Mouse (Mus musculus): ENCODE measurements around the gene Pim3. TPM values are rescaled to one million over a fixed set of nuclear protein-coding genes. Genes with fewer than 3 reads are reported as not detected.
"Not testable (repeated sequence)": the region's sequence is repeated elsewhere in the genome, so short reads cannot be mapped to it uniquely, and the experiment has no call there.

Pim3 gene
- total RNA-seq (2021) = 10 to 100 TPM; 18.5 to 21.0 TPM
- long read RNA-seq, experiment 1, transcript Pim3-201 (6 exons, 2,427 nt) = major isoform, 40 of 47 reads
- long read RNA-seq, experiment 1, partial matches to known transcripts = 2 of 47 reads
- long read RNA-seq, experiment 1, other reads (novel, unspliced or antisense) = 5 of 47 reads
- long read RNA-seq, experiment 2, transcript Pim3-201 (6 exons, 2,427 nt) = major isoform, 53 of 66 reads
- long read RNA-seq, experiment 2, partial matches to known transcripts = 9 of 66 reads
- long read RNA-seq, experiment 2, other reads (novel, unspliced or antisense) = 4 of 66 reads

DNA sequence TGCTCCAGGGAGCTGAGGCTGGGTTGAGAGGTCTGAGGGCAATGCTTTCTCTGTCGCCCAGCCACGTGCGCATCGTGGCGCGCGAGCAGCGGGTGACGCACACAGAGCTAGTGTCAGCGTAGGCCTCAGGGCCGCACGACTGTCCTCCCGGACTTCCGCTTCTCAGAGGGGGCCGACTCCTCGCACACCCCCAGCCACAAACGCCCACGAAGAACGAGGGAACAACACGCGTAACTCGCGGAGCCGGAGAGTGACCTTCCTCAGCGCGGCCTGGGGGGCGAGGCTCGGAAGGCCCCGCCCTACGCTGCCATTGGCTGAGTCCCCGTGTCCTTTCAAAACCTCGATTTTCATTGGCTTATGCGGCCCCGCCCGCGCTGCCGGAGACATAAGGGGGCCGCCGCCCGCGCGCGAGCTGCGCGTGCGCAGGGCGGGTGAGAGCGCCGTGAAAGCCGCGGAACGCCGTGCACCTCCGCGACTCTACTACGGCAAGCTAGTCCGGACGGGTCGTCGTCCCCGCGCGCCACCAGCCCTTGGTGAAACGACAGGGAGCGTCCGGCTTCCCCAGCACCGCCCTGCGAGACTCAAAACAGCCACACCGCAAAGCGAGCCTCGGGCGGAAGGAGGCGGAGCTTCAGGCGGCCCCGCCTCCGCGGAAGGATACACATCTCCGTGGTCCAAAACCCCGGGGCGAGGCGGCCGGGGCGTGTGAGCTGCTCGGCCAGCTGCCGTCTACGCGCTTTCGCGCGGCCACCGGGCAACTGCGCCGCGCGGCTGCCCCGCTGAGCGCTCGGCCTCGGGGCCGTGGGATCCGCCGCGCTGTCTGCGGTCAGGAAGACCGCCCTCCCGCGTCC, at the start of gene Pim3:
Gene Pim3, plus strand, starts transcription at position 415 of the 851 bp plus-strand sequence.
- peak; percentile 89 to 95 for DNase-seq (ENCODE audit: low spot score in 2 of 2)

DNA sequence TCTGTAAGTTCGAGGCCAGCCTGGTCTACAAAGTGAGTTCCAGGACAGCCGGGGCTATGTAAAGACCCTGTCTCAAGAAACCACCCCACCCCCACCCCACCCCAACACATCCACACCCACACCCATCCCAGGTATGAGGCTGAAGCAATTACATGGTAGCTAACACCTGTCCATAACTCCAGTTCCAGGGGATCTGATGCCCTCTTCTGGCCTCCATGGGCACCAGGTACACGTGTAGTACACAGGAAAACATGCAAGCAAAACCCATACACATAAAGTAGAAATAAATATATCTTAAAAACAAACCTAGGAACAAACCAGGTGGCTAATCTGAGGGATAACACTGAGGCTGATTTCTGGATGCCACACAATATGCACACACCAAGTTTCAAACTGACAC, 48.7 kb upstream of the Pim3 start:
- no peak for DNase-seq (ENCODE audit: low spot score in 2 of 2)

DNA sequence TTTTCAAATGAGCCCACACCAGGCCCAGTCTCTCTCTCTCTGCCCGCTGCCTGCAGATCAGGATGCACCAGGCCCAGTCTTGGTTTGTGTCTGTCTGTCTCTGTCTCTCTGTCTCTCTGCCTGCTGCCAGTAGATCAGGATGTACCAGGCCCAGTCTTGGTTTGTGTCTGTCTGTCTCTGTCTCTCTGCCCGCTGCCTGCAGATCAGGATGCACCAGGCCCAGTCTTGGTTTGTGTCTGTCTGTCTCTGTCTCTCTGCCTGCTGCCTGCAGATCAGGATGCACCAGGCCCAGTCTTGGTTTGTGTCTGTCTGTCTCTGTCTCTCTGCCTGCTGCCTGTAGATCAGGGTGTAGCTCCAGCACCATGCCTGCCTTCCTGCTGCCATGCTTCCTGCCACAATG, 48.1 kb upstream of the Pim3 start:
- not testable (repeated sequence) for DNase-seq (ENCODE audit: low spot score in 2 of 2)

DNA sequence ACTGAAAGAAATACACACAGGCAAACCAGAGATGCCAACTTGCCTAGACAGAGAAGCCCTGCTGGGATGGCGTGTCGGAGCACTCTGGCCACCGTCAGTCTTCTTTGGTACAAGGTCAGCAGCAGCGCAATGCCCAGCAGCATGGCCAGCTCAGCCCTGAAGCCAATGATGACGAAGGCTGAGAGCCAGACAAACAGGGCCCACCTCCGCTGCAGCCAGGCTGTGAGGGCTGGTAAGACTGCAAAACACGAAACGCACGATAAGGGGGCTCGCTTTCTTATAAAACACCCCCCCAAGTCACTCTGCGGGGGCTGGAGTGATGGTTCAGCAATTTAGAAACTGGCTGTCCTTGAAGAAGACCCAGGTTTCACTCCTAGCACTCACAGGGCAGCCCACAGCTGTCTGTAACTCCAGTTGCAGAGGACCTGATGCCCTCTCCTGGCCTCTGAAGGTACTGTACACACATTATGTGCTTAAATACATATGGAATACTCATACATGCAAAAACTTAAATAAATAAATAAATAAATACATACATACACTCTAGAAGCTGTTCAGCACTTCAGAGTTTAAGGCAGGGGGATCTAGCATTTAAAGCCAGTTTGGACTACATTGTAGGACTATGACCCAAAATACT, 47.5 kb upstream of the Pim3 start:
- DNase-seq (ENCODE audit: low spot score in 2 of 2) = no peak

DNA sequence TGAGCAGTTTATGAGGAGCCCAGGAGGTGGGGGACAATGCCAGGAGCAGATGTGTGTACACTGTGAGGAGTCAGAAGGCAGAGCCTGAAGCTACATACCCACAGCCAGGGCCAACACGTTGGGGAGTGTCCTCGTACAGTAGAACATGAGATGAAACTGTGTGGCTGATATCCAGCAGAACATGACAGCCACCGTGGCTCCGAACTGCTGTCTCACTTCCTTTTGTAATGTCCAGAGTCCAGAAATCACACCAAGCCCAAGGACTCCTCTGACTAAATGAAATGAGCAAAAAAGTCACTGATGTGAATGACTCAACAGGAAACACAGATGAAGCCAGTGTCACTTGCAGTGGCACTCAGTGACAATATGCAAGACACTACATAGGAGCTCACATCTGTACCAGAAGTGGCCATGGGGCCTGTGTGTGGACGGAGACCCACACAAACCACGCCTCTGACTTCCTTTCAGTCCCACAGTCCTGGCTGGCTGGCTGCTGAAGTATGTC, 46.7 kb upstream of the Pim3 start:
- DNase-seq (ENCODE audit: low spot score in 2 of 2) = no peak

DNA sequence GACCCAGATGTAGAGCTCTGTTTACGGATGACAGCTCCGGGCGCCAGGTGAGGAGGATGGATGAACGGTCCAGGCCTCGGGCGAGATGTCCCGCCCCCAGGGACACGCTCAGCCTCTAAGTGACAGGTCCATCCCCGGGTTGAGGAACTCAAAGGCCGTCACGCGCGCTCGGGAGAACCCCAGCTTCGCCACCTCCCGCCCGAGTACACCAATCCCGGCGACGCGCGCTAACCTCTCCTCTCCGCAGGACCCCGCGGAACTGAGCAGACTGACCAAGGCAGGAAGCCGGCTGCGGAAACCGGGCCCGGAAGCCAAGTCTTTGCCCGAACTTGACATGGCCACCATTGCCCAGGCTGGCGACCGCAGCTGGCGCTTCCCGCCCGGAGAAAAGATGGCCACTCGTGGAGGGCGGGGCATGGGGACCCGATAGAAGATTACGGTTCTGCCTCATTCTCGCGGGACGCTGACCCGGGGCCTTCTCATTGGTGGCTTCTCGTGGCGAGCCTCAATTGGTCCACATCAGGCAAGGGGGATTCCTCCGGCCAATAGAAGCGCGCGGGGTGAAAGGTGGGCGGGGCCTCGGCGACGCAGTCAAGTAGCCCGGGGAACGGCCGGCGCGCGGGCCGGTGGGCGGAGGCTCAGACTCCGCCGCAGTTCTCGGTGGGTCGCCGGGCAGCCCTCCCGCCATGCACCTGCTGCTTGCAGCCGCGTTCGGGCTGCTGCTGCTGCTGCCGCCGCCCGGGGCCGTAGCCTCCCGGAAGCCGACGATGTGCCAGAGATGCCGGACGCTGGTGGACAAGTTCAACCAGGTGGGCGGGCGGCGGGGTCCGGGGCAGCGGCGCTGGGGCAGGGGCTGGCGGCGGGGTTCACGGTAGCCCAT, 42.7 kb upstream of the Pim3 start, which contains the start of the genes Alg12 and Creld2:
Gene Alg12, minus strand, starts transcription at position 293 of the 880 bp plus-strand sequence.
Gene Creld2, plus strand, starts transcription at position 621 of the 880 bp plus-strand sequence.
- peak; percentile 96 to 99 for DNase-seq (ENCODE audit: low spot score in 2 of 2)

DNA sequence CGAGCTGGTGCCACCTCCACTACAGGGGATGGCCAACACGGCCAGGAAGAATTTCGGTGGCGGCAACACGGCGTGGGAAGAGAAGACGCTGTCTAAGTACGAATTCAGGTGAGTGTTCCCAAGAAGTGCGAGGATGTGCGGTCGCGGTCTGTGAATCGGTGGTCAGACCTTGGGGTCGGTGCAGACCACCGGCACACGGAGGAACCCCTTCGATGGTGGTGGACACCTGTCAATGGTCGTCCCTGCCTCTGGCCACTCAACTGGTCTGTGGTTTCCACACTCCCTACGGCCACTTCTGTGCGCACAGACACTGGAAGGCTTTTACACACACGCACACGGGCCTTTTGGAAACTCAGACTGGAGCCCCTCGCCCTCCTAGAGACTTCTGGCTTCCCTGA, 42.1 kb upstream of the Pim3 start:
- no peak for DNase-seq (ENCODE audit: low spot score in 2 of 2)

DNA sequence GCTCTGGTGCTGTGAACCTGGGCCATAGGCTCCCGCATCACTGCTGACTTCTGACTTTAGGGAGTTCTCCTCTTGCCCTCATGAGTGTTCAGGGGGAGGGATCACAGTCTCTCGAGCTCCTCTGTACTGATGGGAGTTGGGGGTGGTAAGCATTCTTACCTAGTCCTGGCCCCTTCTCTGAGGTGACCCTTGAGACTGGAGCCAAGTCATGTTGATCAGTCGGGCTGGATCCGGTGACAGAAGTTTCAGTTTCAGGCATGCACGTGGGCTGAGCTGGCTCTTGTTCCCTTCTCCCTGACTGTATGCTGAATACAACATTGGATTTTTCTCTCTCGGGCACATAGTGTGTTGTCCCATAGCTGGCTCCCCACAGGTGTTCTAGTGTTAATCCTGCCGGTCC, 40.6 kb upstream of the Pim3 start:
- DNase-seq (ENCODE audit: low spot score in 2 of 2) = no peak

DNA sequence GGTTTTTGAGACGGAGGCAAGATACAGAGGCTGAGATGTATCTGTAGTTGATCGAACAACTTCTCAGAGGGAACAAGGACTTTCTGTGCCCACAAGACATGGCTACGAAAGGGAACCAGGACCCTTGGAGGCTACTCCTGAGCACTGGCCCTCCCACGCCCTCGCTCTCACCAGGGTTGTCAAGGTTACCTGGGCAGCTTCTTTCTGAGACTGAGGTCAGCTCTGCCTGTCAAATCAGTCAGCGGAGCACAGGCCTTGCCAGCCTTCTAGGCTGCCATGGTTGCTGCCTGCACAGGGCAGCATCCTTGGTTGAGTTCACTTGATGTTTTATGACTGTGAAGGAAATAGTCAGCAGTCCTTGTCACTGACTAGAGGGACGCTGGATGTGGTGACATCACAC, 39.5 kb upstream of the Pim3 start:
- DNase-seq (ENCODE audit: low spot score in 2 of 2) = no peak

DNA sequence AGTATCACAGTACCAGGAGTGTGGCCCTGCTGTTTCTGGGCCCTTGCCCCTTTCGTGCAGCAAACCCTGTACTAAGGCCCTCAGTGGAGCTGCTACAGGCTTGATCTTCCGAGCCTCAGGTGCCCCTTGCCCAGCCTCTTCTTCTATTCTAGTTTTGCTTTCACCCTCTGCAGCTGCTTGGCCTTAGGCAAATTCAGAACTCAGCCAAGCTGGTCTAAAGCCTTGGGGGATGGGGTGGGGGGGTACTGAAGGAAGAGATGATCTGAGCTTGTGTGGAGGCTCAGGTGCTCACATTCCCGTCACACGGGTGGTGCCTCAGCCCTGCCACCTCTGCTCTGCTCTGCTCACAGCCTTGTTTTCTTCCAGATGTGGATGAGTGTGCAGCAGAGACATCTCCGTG, 38.6 kb upstream of the Pim3 start:
- DNase-seq (ENCODE audit: low spot score in 2 of 2) = no peak

DNA sequence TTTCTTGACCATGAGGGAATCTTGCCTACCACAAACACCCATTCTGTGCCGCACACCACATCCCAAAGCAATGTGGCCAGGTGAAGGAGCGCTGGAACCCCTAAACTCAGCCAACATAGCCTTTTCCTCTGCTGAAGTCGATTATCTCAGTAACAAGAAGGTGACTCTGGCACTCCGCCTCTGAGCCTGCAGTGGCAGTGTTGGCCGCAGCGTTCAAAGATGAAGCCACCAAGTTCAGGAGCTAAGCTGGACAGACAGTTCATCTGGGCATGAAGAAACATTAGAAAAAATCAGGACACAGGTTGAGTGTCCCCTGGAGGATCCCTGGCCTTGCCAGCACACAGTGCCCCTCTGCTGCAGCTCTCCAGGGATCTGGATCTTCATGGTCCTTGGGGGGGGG, 34.5 kb upstream of the Pim3 start:
- no peak for DNase-seq (ENCODE audit: low spot score in 2 of 2)

DNA sequence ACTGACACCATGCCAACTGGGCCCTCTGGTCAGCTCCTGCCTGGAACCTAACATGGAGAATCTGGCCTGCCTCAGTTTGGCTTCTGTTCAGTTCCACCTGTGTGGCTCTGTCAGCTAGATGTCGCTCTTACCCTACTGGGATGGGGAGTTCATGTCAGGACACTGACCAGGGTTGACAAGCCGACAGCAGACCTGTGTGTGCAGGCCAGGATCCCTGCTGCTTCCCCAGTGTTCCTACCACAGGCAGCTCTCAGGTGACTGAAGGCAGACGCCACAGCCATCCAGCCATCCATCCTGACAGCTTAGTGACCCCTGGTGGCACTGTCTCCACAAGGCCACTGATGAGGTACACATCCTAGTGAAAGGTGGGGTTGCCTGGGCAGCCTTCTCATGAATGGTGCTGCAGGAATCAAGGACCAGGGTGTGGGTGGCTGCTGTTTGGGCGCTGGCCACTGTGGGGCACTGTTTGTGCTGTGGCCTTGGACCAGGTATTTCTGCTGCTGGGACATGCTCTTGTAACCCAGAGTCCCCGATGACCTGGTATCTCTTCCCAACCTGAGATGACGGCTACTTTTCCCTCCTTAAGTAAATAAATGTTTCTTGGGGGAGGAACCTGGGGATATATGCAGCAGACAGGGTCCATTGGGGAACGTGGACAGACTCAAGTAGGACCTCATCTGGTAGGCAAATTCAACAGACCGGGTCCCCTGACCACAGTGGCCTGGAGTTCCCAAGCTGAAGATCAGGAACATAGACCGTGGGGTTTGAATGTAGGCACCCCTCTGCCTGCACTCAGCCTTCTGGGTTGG, 33.8 kb upstream of the Pim3 start:
- DNase-seq (ENCODE audit: low spot score in 2 of 2) = peak in 1 of 2 experiments; percentile 63

DNA sequence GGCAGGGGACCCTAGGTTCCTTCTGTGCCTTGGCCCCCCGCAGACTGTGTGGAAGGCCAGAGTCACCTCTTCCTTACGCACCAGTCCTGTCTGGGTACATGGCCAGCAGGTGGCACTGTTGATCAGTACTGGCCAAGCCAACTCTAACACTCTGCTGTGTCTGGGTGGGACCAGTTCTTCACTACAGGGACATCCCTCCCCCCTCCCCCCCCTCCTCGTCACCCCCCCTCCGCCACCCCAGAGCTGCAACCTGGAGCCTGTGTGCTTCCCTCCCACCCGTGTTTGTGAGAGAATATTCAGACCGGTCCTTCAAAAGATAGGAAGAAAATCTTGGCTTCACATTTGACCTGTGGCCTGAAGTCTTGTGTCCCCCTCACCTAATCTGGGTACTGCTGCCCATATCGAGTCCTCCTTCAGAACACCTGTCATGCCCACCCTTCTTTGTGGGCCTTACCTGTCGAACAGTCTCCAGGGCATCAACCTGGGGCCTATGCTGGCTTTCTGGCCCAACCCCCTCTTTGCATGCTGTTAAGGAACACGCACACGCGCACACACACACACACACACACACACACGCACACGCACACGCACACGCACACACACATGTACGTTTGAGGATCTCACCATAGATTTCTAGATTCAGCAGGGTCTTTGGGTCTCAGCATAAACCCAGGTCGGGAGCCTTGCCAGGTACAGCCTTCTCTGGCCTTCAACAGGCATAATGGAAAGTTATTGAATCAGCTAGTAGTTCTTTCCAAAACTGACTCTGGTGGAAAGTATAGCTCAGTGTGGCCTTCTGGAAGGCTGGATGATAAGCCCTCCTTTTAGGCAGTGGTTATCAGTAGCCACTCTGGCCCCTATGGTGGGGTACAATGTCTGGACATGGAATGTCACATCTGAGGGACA, 32.9 kb upstream of the Pim3 start:
- DNase-seq (ENCODE audit: low spot score in 2 of 2) = peak; percentile 83 to 89

DNA sequence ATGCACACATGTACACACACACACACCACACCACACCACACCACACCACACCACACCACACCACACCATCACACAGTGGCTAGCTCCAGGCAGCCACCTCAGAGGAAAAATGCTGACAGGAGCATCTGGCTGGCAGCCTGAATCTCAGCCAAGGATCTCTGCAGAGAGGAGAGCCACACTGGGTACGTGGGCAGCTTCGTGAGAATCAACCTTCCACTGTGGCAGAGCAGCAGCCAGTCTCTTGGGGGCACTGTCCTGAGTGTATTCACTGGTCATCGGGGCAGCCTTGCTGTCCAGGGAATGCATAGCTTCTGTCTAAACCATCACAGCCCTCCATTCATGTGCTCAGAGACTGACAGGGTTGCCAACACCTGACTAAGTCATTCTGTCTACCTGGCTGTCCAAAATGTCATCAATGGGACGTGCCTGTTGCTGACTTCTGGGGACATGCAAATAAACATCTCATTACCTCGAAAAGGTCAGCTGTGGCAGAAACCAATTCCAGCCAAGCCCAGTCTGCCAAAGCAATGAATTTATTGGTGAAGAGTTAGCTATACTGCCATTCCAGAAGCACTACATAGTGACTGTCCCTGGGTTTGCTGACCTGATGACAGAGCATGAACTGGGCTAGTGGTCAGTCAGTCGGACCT, 32.1 kb upstream of the Pim3 start:
- no peak for DNase-seq (ENCODE audit: low spot score in 2 of 2)

DNA sequence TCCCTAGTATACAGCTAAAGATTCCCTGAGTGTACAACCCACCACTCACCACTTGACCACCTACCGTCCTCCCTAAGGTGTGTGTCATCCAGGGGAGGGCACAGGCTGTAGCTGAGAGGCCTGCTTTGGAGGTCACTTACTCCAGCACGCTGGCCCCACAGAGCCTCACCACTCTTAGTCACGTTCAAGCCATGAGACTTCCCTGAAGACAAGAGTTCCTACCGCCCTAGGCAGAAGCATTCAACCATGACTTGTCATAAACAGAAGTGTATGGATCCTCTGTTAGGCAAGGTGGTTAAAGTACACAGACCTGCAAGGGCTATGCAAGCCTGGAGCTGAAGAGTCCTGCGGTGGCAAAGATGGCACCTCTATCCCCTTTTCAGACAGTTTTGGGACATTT, 31.3 kb upstream of the Pim3 start:
- DNase-seq (ENCODE audit: low spot score in 2 of 2) = no peak

DNA sequence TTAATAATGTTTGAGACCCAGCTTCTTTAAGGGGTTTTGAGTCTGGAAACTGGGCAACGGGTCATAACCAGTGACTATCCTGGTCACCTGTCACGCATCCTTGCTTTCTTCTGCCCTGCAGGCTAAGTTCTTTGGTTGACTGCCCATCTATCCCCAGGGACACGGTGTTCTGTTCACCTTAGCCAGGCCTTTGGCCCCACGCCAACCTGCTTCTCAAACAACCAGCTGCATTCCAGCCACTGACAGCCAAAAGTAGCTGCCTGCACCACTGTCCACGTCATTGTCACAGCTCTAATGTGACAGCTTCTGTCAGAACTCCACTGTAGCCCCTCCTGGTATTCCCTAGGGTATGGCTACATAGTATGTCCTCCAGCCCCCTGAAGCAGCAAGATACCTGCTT, 30.5 kb upstream of the Pim3 start:
- DNase-seq (ENCODE audit: low spot score in 2 of 2) = peak in 1 of 2 experiments; percentile 31

DNA sequence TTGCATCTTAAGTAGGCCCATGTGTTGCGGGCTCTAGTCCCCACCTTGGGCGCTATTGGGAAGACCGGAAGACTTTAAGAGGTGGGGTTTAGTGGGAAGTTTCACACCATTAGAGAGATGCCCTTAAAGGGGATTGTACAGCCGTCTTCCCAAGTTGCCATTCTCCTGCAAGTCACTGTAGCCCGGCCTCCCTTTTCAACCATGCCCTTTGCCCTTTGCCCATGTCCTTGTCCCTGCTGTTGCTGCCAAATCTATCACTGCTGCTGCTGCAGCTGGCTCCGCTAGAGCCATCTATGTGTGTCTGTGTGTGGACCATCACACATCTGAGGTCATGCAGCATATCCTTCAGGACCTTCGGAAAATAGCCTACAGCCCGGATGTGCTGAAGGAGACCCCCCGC, 29.4 kb upstream of the Pim3 start:
- DNase-seq (ENCODE audit: low spot score in 2 of 2) = no peak

DNA sequence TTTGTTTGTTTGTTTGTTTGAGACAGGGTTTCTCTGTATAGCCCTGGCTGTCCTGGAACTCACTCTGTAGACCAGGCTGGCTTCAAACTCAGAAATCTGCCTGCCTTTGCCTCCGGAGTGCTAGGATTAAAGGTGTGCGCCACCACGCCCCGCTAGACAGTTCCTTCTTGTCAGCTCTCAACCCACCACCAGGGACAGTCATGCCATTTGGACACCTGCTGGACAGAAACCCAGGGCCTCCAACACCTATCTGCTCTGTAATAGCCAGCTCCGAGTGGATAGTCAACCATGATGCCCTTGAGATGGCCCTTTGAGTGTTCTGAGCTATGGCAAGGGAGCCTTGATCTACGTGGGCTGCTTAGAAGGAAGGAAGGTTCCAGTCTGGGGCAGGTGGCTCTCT, 26.0 kb upstream of the Pim3 start:
- DNase-seq (ENCODE audit: low spot score in 2 of 2) = no peak

Measured in gastrocnemius, postnatal 4 days (tissue).